13 mouse cellular contexts compared by ENCODE assay signal in the genomic region with DNA sequence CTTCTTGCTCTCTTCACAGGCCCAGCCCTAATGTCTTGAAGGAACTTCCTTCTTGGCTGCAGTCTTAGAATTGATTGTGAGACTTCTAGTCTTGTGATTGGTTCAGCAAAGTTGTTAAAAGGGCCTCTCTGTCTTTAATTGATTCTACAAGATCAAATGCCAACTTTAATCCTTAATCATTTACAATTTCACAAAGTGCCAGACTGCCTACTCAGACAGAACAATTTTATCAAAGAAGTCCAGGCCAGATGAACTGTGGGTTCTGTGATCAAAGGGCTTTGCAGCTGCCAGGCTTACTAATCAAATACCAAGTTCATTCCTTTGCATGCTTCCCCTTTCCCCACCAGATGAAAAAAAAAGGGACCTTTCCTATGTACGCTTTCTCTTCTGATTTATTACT. TPM values are rescaled to one million over a fixed set of nuclear protein-coding genes. Genes with fewer than 3 reads are reported as not detected.
DNase-seq lines count a peak whose midpoint lies in the region; ATAC-seq and TF ChIP-seq lines count a peak whose summit lies in the region.
"Had no signal": no experiment of that assay in that cellular context is flagged by ENCODE, and none has a peak within 500 bp of the region (broad histone marks: within the 10 kb centered on the region; RNA-seq: fewer than 3 reads in every experiment).

No protein-coding gene starts in this region.

- peak; percentile 13 for DNase-seq in kidney, adult 18-20 months
- DNase-seq in kidney, postnatal 10 days = no peak
- peak; percentile 82 for DNase-seq in Muller cell, postnatal 12 days (ENCODE audit: inconsistent ontology term)
- no peak for DNase-seq in intestine, embryonic 14.5 days (ENCODE audit: low spot score)
- DNase-seq in liver, postnatal 0 days = no peak
- no peak for DNase-seq in gastrocnemius, adult 8-10 months (ENCODE audit: low spot score in 2 of 2)
- no peak for DNase-seq in left cerebral cortex, adult 9 months (ENCODE audit: low spot score in 2 of 2)
- no peak for DNase-seq in urinary bladder, postnatal 14 days (ENCODE audit: low spot score)
- DNase-seq: cerebellum, postnatal 10 days; heart, adult 2 months; heart, postnatal 4 days had no signal

- 33% methylated on average over 1 of the region's 1 CpGs for whole genome bisulfite sequencing in intestine, embryonic 14.5 days
- 31% methylated on average over 1 of the region's 1 CpGs for WGBS in liver, postnatal 0 days (ENCODE audit: insufficient replicate concordance)

- no peak for TF ChIP-seq CTCF in liver, postnatal 0 days (IDR thresholded peaks at IDR 0.05; ENCODE audit: low read depth)

- no peak for TF ChIP-seq EP300 in liver, postnatal 0 days (IDR thresholded peaks at IDR 0.05; ENCODE audit: low read depth)

- H3K4me2 ChIP-seq in intestine, embryonic 14.5 days (ENCODE audit: low read length) = peak overlapping the region; percentile 9; the same call in 1 of the 2 replicates
- H3K4me2 ChIP-seq in liver, postnatal 0 days (ENCODE audit: low read depth, low read length) = peak overlapping the region; percentile 55
- H3K4me2 ChIP-seq: lung, embryonic 15.5 days had no signal

- ATAC-seq in intestine, embryonic 14.5 days (replicated peaks; ENCODE audit: low FRiP score, low TSS enrichment, low read depth) = no peak
- ATAC-seq in liver, postnatal 0 days = no peak

- H3K4me3 ChIP-seq in intestine, embryonic 14.5 days (ENCODE audit: low read depth, low read length) = no peak overlapping the region
- no peak overlapping the region for H3K4me3 ChIP-seq in liver, postnatal 0 days (ENCODE audit: low read depth, low read length)
- H3K4me3 ChIP-seq: heart, adult 2 months; lung, embryonic 15.5 days had no signal

- peak overlapping the region; percentile 12; the same call in 1 of the 2 replicates for H3K27ac ChIP-seq in intestine, embryonic 14.5 days (ENCODE audit: low read depth)
- H3K27ac ChIP-seq in liver, postnatal 0 days (ENCODE audit: low read depth) = peak overlapping the region; percentile 62
- H3K27ac ChIP-seq: heart, adult 2 months had no signal

- H3K36me3 ChIP-seq in intestine, embryonic 14.5 days (ENCODE audit: control insufficient read depth, insufficient read depth, low read length) = no peaks in the 10 kb centered on the region; the same call in 1 of the 2 replicates
- H3K36me3 ChIP-seq in liver, postnatal 0 days (replicated peaks; ENCODE audit: insufficient read depth, low read length) = peaks cover 5% of the 10 kb centered on the region
- H3K36me3 ChIP-seq: lung, embryonic 15.5 days had no signal

- no peaks in the 10 kb centered on the region for H3K27me3 ChIP-seq in intestine, embryonic 14.5 days (replicated peaks; ENCODE audit: control insufficient read depth, insufficient read depth, low read length)
- no peaks in the 10 kb centered on the region for H3K27me3 ChIP-seq in liver, postnatal 0 days (ENCODE audit: insufficient read depth, low read length)
- H3K27me3 ChIP-seq: lung, embryonic 15.5 days had no signal

- H3K9ac ChIP-seq in intestine, embryonic 14.5 days (ENCODE audit: low read length) = no peak overlapping the region
- H3K9ac ChIP-seq in liver, postnatal 0 days (replicated peaks) = peak overlapping the region; percentile 26; the same call in 1 of the 2 replicates
- H3K9ac ChIP-seq: lung, embryonic 15.5 days had no signal

- peaks cover 4% of the 10 kb centered on the region; the same call in 1 of the 2 replicates for H3K4me1 ChIP-seq in intestine, embryonic 14.5 days (replicated peaks; ENCODE audit: control insufficient read depth, insufficient read depth, low read length)
- H3K4me1 ChIP-seq in liver, postnatal 0 days (ENCODE audit: insufficient read depth) = peaks cover 25% of the 10 kb centered on the region

- no peaks in the 10 kb centered on the region for H3K9me3 ChIP-seq in intestine, embryonic 14.5 days (ENCODE audit: control insufficient read depth, low read length)
- H3K9me3 ChIP-seq in liver, postnatal 0 days (ENCODE audit: low read length) = no peaks in the 10 kb centered on the region
- H3K9me3 ChIP-seq: lung, embryonic 15.5 days had no signal

RNA-seq across cellular contexts. Expression of a gene that starts 13.4 kb away (rescaled TPM):
- 1.2 and 2.1 TPM in 2 replicates for polyA plus RNA-seq in intestine, embryonic 14.5 days (2014; fragmentation: Nextera tagmentation; extraction: Ambion mirVana)
- 0.18 and 0.40 TPM in 2 replicates for polyA plus RNA-seq in liver, postnatal 0 days (2015; fragmentation: Nextera tagmentation; extraction: Ambion mirVana)
- not detected for total RNA-seq in gastrocnemius, adult 8-10 months (2022)
- total RNA-seq: heart, adult 2 months; heart, postnatal 4 days; layer of hippocampus, postnatal 36 days had no signal
- polyA plus RNA-seq: heart, adult 2 months had no signal

RNA-seq across cellular contexts. Expression of a gene that starts 21.5 kb away (rescaled TPM):
- 6.7 and 8.2 TPM in 2 replicates for polyA plus RNA-seq in intestine, embryonic 14.5 days (2014; fragmentation: Nextera tagmentation; extraction: Ambion mirVana)
- 3.9 and 4.3 TPM in 2 replicates for polyA plus RNA-seq in liver, postnatal 0 days (2015; fragmentation: Nextera tagmentation; extraction: Ambion mirVana)
- 1 to 10 TPM; 4.6 to 8.1 (median 7.7) TPM for total RNA-seq in gastrocnemius, adult 8-10 months (2022)

RNA-seq across cellular contexts. Expression of a gene that starts 21.6 kb away (rescaled TPM):
- 138 and 154 TPM in 2 replicates for polyA plus RNA-seq in intestine, embryonic 14.5 days (2014; fragmentation: Nextera tagmentation; extraction: Ambion mirVana)
- 59.8 and 62.6 TPM in 2 replicates for polyA plus RNA-seq in liver, postnatal 0 days (2015; fragmentation: Nextera tagmentation; extraction: Ambion mirVana)
- 10 to 100 TPM; 82.9 to 93.0 (median 88.0) TPM for total RNA-seq in gastrocnemius, adult 8-10 months (2022)

RNA-seq across cellular contexts. Expression of a gene that starts 44.6 kb away (rescaled TPM):
- 514 and 518 TPM in 2 replicates for polyA plus RNA-seq in intestine, embryonic 14.5 days (2014; fragmentation: Nextera tagmentation; extraction: Ambion mirVana)
- 234 and 241 TPM in 2 replicates for polyA plus RNA-seq in liver, postnatal 0 days (2015; fragmentation: Nextera tagmentation; extraction: Ambion mirVana)
- 100 to 1,000 TPM in 3 of 4 experiments, 10 to 100 TPM in 1; 90.3 to 113 (median 101) TPM for total RNA-seq in gastrocnemius, adult 8-10 months (2022)

Comparison
In these comparisons a context has a peak if more than half of its experiments do, and no peak if none do; other contexts are left out.
1. DNase-seq: peak in kidney, adult 18-20 months (single experiment) and Muller cell, postnatal 12 days (single experiment); none in kidney, postnatal 10 days (single experiment), intestine, embryonic 14.5 days (single experiment), liver, postnatal 0 days (single experiment), gastrocnemius, adult 8-10 months (0 of 2), left cerebral cortex, adult 9 months (0 of 2) and urinary bladder, postnatal 14 days (single experiment).